Mouse (Mus musculus): Measurements from ENCODE around the gene Spsb2.

The Spsb2 gene

DNA sequence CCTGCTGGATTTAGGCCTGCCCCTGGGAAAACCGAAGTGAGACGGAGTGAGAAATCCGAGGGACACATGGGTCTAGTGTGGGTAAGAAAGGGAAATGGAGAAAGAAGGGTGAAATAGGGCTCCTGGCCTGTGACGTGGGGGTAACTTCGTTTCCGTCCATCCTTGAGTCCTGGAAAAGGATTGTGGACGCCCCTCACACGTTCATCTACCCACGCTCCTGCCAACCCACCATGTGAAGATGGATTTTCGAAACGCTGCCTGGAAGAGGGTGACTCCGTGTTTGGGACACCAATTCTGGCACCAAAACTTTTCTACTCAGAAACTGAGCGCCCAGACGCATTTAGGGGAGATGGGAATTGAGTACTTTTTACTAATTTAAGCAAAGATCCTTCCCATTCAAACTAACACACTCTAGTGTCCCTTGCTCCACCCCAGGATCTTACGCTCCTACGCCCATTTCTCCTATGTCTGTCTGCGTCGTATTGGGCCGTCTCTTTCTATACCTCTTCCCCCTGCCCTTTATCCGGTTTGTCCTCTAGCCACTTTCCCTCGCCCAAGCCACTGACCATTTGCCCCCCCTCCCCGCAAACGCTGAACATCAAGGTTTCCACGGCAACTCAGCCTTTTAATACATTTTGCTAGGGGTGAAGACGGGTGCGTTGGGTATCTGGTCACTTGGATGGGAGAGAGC is 49.5 kb downstream of the Spsb2 start:
- no peak for DNase-seq (ENCODE audit: low spot score)

GRCm38 (mm10) chr6:124858561-124859318 is 50.3 kb downstream of the Spsb2 start:
- DNase-seq (ENCODE audit: low spot score): no peak

DNA sequence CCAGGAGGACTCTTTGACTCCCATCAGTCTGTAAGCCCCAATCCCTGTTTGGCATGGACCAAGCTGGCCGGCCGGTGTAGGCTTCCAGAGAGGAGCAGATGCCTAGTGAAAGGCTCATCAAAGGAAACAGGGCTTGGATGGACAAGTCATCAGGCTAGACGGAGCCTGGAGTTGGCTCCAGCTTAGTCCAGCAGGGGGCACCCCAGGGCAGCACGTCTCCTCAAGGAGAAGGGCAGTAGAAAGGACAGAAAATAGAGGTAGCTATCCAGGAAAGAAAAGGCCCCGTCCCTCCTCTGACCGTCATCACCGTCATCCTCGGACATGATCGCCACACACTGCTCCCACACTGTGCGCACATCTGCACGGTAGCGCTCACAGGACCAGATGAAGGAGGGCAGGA is 51.3 kb downstream of the Spsb2 start:
- DNase-seq (ENCODE audit: low spot score): peak; percentile 89

All from ovary, postnatal 14 days (tissue).